Mouse (Mus musculus) stomach, postnatal 0 days (tissue): ENCODE data around the gene Opalin. TPM values are rescaled to one million over a fixed set of nuclear protein-coding genes. Genes with fewer than 3 reads are reported as not detected.

Experiments used
- ATAC-seq: fragments of 200-750 bp; cut with Nextera tagmentation; 2 replicates; pipeline ENCODE4 v1.8.0; 2017; ENCODE audit not compliant: low FRiP score, low TSS enrichment
- DNase-seq: peaks from one replicate; pipeline ENCODE4 v3.0.0-alpha.2; 2016; ENCODE audit warnings: low spot score
- H3K27ac ChIP-seq: fragments of 300-500 bp; sonication (generic); replicated peaks from 2 replicates; pipeline ENCODE4 v1.5.1; 2014; ENCODE audit warnings: mild to moderate bottlenecking, control low read depth
- H3K27me3 ChIP-seq: fragments of 300-500 bp; sonication (generic); 2 replicates; pipeline ENCODE4 v1.6.1; 2014; ENCODE audit warnings: low read length; ENCODE audit not compliant: control insufficient read depth, insufficient read depth
- H3K36me3 ChIP-seq: fragments of 300-500 bp; sonication (generic); 2 replicates; pipeline ENCODE4 v1.6.1; 2014; ENCODE audit warnings: low read length, mixed read lengths; ENCODE audit not compliant: control insufficient read depth, insufficient read depth
- H3K4me1 ChIP-seq: fragments of 300-500 bp; sonication (generic); replicated peaks from 2 replicates; pipeline ENCODE4 v1.6.1; 2014; ENCODE audit warnings: antibody characterized with exemption; ENCODE audit not compliant: control insufficient read depth, insufficient read depth
- H3K4me2 ChIP-seq: fragments of 300-500 bp; sonication (generic); replicated peaks from 2 replicates; pipeline ENCODE4 v1.6.1; 2014; ENCODE audit warnings: low read depth, mild to moderate bottlenecking, control low read depth, moderate library complexity
- H3K4me3 ChIP-seq: fragments of 300-500 bp; sonication (generic); 2 replicates; pipeline ENCODE4 v1.5.1; 2014; ENCODE audit warnings: low read depth, low read length, control low read depth
- H3K9ac ChIP-seq: fragments of 300-500 bp; sonication (generic); 2 replicates; pipeline ENCODE4 v1.6.1; 2014; ENCODE audit warnings: mild to moderate bottlenecking, low read length, control low read depth, mixed read lengths
- H3K9me3 ChIP-seq: fragments of 300-500 bp; sonication (generic); 2 replicates; pipeline ENCODE4 v1.6.1; 2016; ENCODE audit warnings: low read length; ENCODE audit not compliant: control insufficient read depth
- CTCF ChIP-seq: IDR thresholded peaks from 2 replicates; pipeline ENCODE4 v1.5.1; 2016; ENCODE audit warnings: antibody characterized with exemption, low read depth, mild to moderate bottlenecking, moderate library complexity
- EP300 ChIP-seq: optimal IDR thresholded peaks from 2 replicates; pipeline ENCODE3; 2016; ENCODE audit warnings: antibody characterized with exemption
- WGBS: fragments of 180-500 bp; shearing (Covaris S2); extraction: QIAGEN DNeasy Blood & Tissue Kit; methylation state at CpG from one replicate; pipeline ENCODE4 v1.1.7; 2014; 5-methylcytosine and 5-hydroxymethylcytosine counted together
- polyA plus RNA-seq: library from polyadenylated mRNA; unstranded; fragments of >200 nt; fragmentation: Nextera tagmentation; extraction: Ambion mirVana; gene quantifications from 2 replicates; pipeline ENCODE4 v1.2.1, GENCODE M21; 2015

Gene Opalin
- polyA plus RNA-seq, 1 experiment from 2014 or later: not detected

DNA sequence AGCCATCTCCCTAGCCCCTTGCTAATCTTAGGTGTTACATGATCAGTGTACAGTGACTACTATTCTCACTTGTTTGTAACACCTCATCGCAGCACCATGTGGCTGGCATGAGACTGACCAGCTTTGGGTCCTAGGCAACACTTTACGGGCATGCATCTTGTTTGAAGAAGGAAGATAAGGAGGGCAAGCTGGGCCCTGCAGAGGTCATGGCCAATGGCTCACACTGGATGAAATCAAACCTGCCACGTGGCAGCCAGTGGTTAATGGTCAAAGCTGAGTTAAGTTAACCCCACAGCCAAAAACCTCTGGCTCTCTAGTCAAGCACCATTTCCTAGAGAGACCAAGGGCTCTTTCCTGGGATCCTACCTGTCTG, 28.7 kb downstream of the Opalin start:
- ATAC-seq: no peak
- 61% methylated on average over 3 of the region's 3 CpGs for WGBS
- Histone ChIP-seq H3K4me3 (no peak overlapping the region), H3K4me1 (no peaks in the 10 kb centered on the region), H3K9ac (no peak overlapping the region), H3K27me3 (no peaks in the 10 kb centered on the region), H3K36me3 (no peaks in the 10 kb centered on the region), H3K27ac (no peak overlapping the region), H3K4me2 (no peak overlapping the region), H3K9me3 (no peaks in the 10 kb centered on the region)
- no peak for DNase-seq
- no peak for TF ChIP-seq EP300
- TF ChIP-seq CTCF: no peak

GRCm38 (mm10) chr19:41047437-41048186, 29.3 kb downstream of the Opalin start:
- H3K4me2 ChIP-seq: no peak overlapping the region
- TF ChIP-seq CTCF: no peak
- no peak for TF ChIP-seq EP300
- H3K27me3 ChIP-seq: no peaks in the 10 kb centered on the region
- H3K36me3 ChIP-seq: no peaks in the 10 kb centered on the region
- 85% methylated on average over 9 of the region's 9 CpGs for WGBS
- ATAC-seq (no peak), DNase-seq (no peak)
- no peak overlapping the region for H3K27ac ChIP-seq
- no peak overlapping the region for H3K4me3 ChIP-seq
- H3K4me1 ChIP-seq: no peaks in the 10 kb centered on the region
- H3K9me3 ChIP-seq: no peaks in the 10 kb centered on the region
- H3K9ac ChIP-seq: no peak overlapping the region

DNA sequence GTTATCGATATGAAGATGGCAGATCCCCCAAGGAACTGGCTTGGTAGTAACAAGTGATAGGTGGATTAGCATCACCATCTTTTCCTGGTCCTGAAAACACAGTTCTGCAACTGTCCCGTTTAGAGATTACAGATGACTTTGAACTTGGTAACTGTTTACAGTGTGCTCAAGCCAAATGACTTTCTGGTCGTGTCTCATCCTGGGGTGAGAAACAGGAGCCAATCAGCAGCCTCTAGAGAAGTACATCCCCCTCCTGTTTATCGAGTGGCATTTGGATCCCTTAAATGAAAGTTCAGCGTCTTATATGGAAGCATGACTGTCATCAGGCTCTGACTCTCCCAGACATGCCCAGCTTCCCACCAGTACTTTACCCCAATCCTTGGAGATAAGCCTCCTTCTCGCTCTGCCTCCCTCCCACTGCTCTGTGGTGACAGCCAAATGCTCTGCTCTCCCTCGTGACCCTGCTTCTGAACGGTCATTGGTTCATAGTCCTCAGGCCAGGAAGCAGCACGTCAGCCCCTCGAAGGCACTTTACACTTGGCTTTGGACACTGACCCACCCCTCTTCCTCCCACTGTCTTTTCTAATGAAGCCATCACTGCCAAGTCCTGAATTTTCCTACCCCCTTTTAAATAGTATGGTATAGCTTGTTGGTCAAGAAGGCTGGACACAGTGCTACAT, 31.7 kb downstream of the Opalin start:
- TF ChIP-seq EP300: no peak
- H3K4me1 ChIP-seq: no peaks in the 10 kb centered on the region
- H3K9me3 ChIP-seq: no peaks in the 10 kb centered on the region
- no peak overlapping the region for H3K9ac ChIP-seq
- no peak overlapping the region for H3K4me2 ChIP-seq
- H3K27ac ChIP-seq: no peak overlapping the region
- no peaks in the 10 kb centered on the region for H3K27me3 ChIP-seq
- no peak for ATAC-seq
- 36% methylated on average over 10 of the region's 10 CpGs for WGBS
- H3K36me3 ChIP-seq: no peaks in the 10 kb centered on the region
- H3K4me3 ChIP-seq: no peak overlapping the region
- DNase-seq: no peak

DNA sequence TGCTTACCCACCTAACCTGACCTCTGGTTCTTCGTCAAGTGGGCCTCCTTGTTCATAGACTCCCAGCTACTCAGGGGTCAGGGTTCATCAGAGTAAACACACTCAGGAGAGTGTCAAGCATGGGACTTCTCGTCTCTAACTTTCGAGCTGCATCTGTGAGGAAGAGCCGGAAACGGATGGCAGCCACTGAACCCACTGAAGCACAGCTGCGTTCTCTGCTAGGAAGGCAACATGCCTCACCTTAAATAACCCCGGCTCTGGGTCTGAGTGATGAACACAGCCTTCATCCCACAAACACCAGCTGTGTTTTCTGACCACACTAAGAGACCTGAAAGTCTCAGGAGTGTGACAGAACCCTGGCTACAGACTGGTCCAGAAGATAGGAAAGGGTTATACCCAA, 37.8 kb downstream of the Opalin start:
- H3K9me3 ChIP-seq: no peaks in the 10 kb centered on the region
- TF ChIP-seq EP300: no peak
- no peak for TF ChIP-seq CTCF
- no peak overlapping the region for H3K4me2 ChIP-seq
- H3K4me3 ChIP-seq: no peak overlapping the region
- no peak overlapping the region for H3K27ac ChIP-seq
- DNase-seq: no peak
- WGBS: 67% methylated on average over 7 of the region's 7 CpGs
- H3K9ac ChIP-seq: no peak overlapping the region
- ATAC-seq: no peak
- no peaks in the 10 kb centered on the region for H3K36me3 ChIP-seq
- H3K4me1 ChIP-seq: no peaks in the 10 kb centered on the region
- no peaks in the 10 kb centered on the region for H3K27me3 ChIP-seq

- WGBS: 63% methylated on average over 4 of the region's 4 CpGs
- Histone ChIP-seq H3K36me3 (no peaks in the 10 kb centered on the region), H3K4me2 (no peak overlapping the region), H3K9me3 (no peaks in the 10 kb centered on the region), H3K9ac (no peak overlapping the region), H3K27me3 (no peaks in the 10 kb centered on the region), H3K27ac (no peak overlapping the region), H3K4me1 (no peaks in the 10 kb centered on the region), H3K4me3 (no peak overlapping the region)
- DNase-seq: no peak
- ATAC-seq: no peak
- no peak for TF ChIP-seq CTCF
- TF ChIP-seq EP300: no peak
Observed at GRCm38 (mm10) chr19:41035809-41036551, 40.9 kb downstream of the Opalin start.

- no peaks in the 10 kb centered on the region for H3K27me3 ChIP-seq
- H3K9me3 ChIP-seq: no peaks in the 10 kb centered on the region
- H3K4me1 ChIP-seq: no peaks in the 10 kb centered on the region
- DNase-seq (no peak), ATAC-seq (no peak)
- TF ChIP-seq CTCF (no peak), EP300 (no peak)
- WGBS: 67% methylated on average over 6 of the region's 6 CpGs
- no peak overlapping the region for H3K4me3 ChIP-seq
- H3K9ac ChIP-seq: no peak overlapping the region
- H3K4me2 ChIP-seq: no peak overlapping the region
- no peak overlapping the region for H3K27ac ChIP-seq
- no peaks in the 10 kb centered on the region for H3K36me3 ChIP-seq
Observed at GRCm38 (mm10) chr19:41031869-41032268, 45.0 kb downstream of the Opalin start.
